Mouse (Mus musculus) neural tube, embryonic 14.5 days (tissue): ENCODE results near the gene Plppr1. TPM values are rescaled to one million over a fixed set of nuclear protein-coding genes. Genes with fewer than 3 reads are reported as not detected.

Source experiments
- ATAC-seq: fragments of 200-750 bp; cut with Nextera tagmentation; 2 replicates; pipeline ENCODE4 v1.8.0; 2017; ENCODE audit warnings: low read depth, mild to moderate bottlenecking, moderate TSS enrichment, moderate library complexity
- H3K27ac ChIP-seq: fragments of 300-500 bp; sonication (generic); 2 replicates; pipeline ENCODE4 v1.5.1; 2014; ENCODE audit warnings: low read depth, mild to moderate bottlenecking, control low read depth, low read length, moderate library complexity, mixed read lengths
- H3K27me3 ChIP-seq: fragments of 300-500 bp; sonication (generic); 2 replicates; pipeline ENCODE4 v1.6.1; 2014; ENCODE audit warnings: low read length; ENCODE audit not compliant: control insufficient read depth, insufficient read depth
- H3K36me3 ChIP-seq: fragments of 300-500 bp; sonication (generic); 2 replicates; pipeline ENCODE4 v1.6.1; 2014; ENCODE audit warnings: low read length, mixed read lengths; ENCODE audit not compliant: control insufficient read depth, insufficient read depth
- H3K4me1 ChIP-seq: fragments of 300-500 bp; sonication (generic); 2 replicates; pipeline ENCODE4 v1.6.1; 2014; ENCODE audit warnings: low read length; ENCODE audit not compliant: control insufficient read depth, insufficient read depth
- H3K4me2 ChIP-seq: fragments of 300-500 bp; sonication (generic); 2 replicates; pipeline ENCODE4 v1.6.1; 2014; ENCODE audit warnings: mild to moderate bottlenecking, low read depth, low read length, control low read depth
- H3K4me3 ChIP-seq: fragments of 300-500 bp; sonication (generic); 2 replicates; pipeline ENCODE4 v1.5.1; 2014; ENCODE audit warnings: low read depth, low read length, control low read depth, mixed read lengths
- H3K9ac ChIP-seq: fragments of 300-500 bp; sonication (generic); replicated peaks from 2 replicates; pipeline ENCODE4 v1.6.1; 2014; ENCODE audit warnings: low read depth, mild to moderate bottlenecking, control low read depth, low read length, mixed read lengths
- H3K9me3 ChIP-seq: fragments of 300-500 bp; sonication (generic); 2 replicates; pipeline ENCODE4 v1.6.1; 2016; ENCODE audit warnings: low read length; ENCODE audit not compliant: control insufficient read depth
- WGBS: fragments of 180-500 bp; shearing (Covaris S2); extraction: QIAGEN DNeasy Blood & Tissue Kit; methylation state at CpG from one replicate; pipeline ENCODE4 v1.1.7; 2014; 5-methylcytosine and 5-hydroxymethylcytosine counted together
- polyA plus RNA-seq: library from polyadenylated mRNA; unstranded; fragments of >200 nt; fragmentation: Nextera tagmentation; extraction: Ambion mirVana; gene quantifications from 2 replicates; pipeline ENCODE4 v1.2.1, GENCODE M21; 2014

Gene Plppr1
- polyA plus RNA-seq, 1 experiment from 2014 or later: 116 TPM

DNA sequence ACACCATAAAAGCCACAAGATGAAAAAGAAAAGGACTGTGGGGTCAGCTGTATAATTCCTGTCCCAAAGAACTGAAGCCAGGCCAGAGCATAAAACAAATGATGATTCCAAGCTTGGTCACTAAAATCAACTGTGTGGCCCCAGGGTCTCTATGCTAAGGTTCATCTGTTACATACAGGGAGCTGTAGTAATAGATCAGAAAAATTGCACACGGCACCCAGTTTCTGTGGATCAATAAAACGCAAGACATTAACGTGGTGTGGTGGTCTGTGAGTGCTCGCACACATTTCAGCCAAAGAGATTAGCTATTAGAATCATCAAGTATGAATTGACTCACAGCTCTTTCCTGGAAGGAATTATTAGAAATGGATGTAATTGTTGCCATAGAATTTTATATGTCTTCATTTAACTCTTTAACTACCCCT is 43.7 kb downstream of the Plppr1 start:
- Histone ChIP-seq H3K27me3 (no peaks in the 10 kb centered on the region), H3K4me1 (peaks cover 5% of the 10 kb centered on the region; the same call in 1 of the 2 replicates), H3K27ac (peak overlapping the region; percentile 31; the same call in 1 of the 2 replicates), H3K9ac (no peak overlapping the region), H3K4me2 (no peak overlapping the region), H3K4me3 (no peak overlapping the region), H3K36me3 (no peaks in the 10 kb centered on the region), H3K9me3 (no peaks in the 10 kb centered on the region)
- no peak for ATAC-seq
- WGBS: 35% methylated on average over 4 of the region's 4 CpGs

- H3K4me1 ChIP-seq: peaks cover 7% of the 10 kb centered on the region
- H3K4me3 ChIP-seq: no peak overlapping the region
- no peaks in the 10 kb centered on the region for H3K9me3 ChIP-seq
- H3K4me2 ChIP-seq: no peak overlapping the region
- 78% methylated on average over 8 of the region's 8 CpGs for WGBS
- no peak overlapping the region for H3K9ac ChIP-seq
- no peak overlapping the region for H3K27ac ChIP-seq
- 0 out of 2 replicates have a peak, but pooled peaks have one; percentile 33 for ATAC-seq
- H3K27me3 ChIP-seq: no peaks in the 10 kb centered on the region
- no peaks in the 10 kb centered on the region for H3K36me3 ChIP-seq
Measured at GRCm38 (mm10) chr4:49104860-49105259, 45.8 kb downstream of the Plppr1 start.

DNA sequence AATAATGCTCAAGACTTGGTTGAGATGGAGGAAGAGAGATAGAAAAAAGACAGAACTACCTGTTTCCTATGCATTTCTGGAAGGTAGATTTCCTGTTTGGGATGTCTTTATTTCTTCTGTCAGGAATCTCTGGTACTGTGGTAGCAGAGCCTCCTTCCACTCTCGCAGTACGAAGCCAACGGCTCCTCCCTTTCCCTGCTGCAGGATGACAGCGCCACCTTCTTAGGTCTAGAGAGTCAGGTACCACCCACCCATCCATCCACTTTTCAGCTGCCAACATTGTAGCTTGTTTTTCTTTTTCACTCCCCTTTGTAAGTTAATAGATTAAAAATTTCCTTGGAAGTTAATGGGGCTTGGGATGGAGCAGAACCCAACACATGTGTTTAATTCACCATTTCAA is 48.8 kb downstream of the Plppr1 start:
- no peaks in the 10 kb centered on the region for H3K27me3 ChIP-seq
- no peaks in the 10 kb centered on the region for H3K9me3 ChIP-seq
- no peak for ATAC-seq
- peaks cover 4% of the 10 kb centered on the region; the same call in 1 of the 2 replicates for H3K4me1 ChIP-seq
- no peaks in the 10 kb centered on the region for H3K36me3 ChIP-seq
- WGBS: 92% methylated on average over 4 of the region's 4 CpGs
- no peak overlapping the region for H3K4me2 ChIP-seq
- H3K27ac ChIP-seq: no peak overlapping the region
- H3K9ac ChIP-seq: no peak overlapping the region
- no peak overlapping the region for H3K4me3 ChIP-seq

GRCm38 (mm10) chr4:49108371-49108770 is 49.3 kb downstream of the Plppr1 start:
- Histone ChIP-seq H3K4me2 (no peak overlapping the region), H3K36me3 (no peaks in the 10 kb centered on the region), H3K27me3 (no peaks in the 10 kb centered on the region), H3K4me1 (peaks cover 4% of the 10 kb centered on the region; the same call in 1 of the 2 replicates), H3K9ac (no peak overlapping the region), H3K9me3 (no peaks in the 10 kb centered on the region), H3K27ac (no peak overlapping the region; the same call in 1 of the 2 replicates), H3K4me3 (no peak overlapping the region)
- 73% methylated on average over 8 of the region's 8 CpGs for whole genome bisulfite sequencing
- no peak for ATAC-seq

DNA sequence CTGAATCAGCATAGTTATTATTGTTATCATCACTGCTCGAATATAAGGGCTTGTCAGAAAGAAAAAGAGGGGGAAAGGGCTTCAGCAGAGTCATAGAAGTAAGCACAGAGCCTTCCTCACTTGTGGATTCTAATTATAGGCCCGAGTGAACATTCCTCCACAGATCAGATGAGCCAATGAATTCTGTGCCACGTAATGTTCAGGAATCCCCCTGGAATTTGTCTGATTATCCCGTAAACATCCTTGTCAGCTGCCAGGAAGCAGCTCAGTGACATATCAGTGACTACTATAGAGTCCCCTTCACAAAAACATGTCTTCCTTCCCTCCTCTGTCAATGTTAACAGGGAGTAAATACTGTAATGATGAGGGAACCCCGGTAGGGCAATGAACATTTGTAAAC is 50.9 kb downstream of the Plppr1 start:
- Histone ChIP-seq H3K4me1 (peaks cover 4% of the 10 kb centered on the region; the same call in 1 of the 2 replicates), H3K9ac (no peak overlapping the region), H3K4me3 (no peak overlapping the region), H3K4me2 (no peak overlapping the region), H3K36me3 (no peaks in the 10 kb centered on the region), H3K9me3 (no peaks in the 10 kb centered on the region), H3K27ac (no peak overlapping the region), H3K27me3 (no peaks in the 10 kb centered on the region)
- WGBS: 39% methylated on average over 5 of the region's 5 CpGs
- no peak for ATAC-seq

- ATAC-seq: no peak
- Histone ChIP-seq H3K27ac (no peak overlapping the region), H3K9ac (no peak overlapping the region), H3K9me3 (no peaks in the 10 kb centered on the region), H3K4me3 (no peak overlapping the region), H3K4me2 (no peak overlapping the region), H3K4me1 (0 out of 2 replicates have a peak, but pooled peaks cover 3% of the 10 kb centered on the region), H3K27me3 (no peaks in the 10 kb centered on the region), H3K36me3 (no peaks in the 10 kb centered on the region)
- 86% methylated on average over 2 of the region's 2 CpGs for WGBS
Measured at GRCm38 (mm10) chr4:49118842-49119241, 59.8 kb downstream of the Plppr1 start.

DNA sequence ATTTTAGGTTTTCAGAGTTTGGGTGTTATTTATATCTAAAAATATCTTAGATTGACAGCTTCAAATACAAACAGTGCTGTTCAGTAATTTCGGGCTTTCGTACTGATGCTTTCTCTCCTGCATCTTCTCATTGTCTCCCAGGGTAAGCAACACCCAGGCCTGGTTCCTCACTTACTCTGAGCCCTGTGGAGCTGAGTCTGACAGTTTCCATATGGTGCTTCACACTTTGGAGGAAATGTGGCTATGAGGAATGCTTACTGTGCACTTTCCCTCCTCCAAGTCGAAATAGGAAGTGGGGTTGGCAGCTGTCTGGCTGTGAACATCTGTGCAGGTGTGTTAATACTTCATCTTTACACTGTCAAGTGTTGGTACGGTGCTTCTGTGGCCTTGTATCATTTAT is 85.7 kb downstream of the Plppr1 start:
- H3K27ac ChIP-seq: no peak overlapping the region
- no peaks in the 10 kb centered on the region for H3K36me3 ChIP-seq
- no peak overlapping the region for H3K9ac ChIP-seq
- H3K4me3 ChIP-seq: no peak overlapping the region
- no peaks in the 10 kb centered on the region for H3K9me3 ChIP-seq
- no peak overlapping the region for H3K4me2 ChIP-seq
- peaks cover 10% of the 10 kb centered on the region; the same call in 1 of the 2 replicates for H3K4me1 ChIP-seq
- no peak for ATAC-seq
- no peaks in the 10 kb centered on the region for H3K27me3 ChIP-seq
- 75% methylated on average over 4 of the region's 4 CpGs for WGBS

GRCm38 (mm10) chr4:49148775-49149174 is 89.7 kb downstream of the Plppr1 start:
- H3K27me3 ChIP-seq: no peaks in the 10 kb centered on the region
- H3K4me3 ChIP-seq: no peak overlapping the region
- peaks cover 10% of the 10 kb centered on the region; the same call in 1 of the 2 replicates for H3K4me1 ChIP-seq
- ATAC-seq: no peak
- no peak overlapping the region for H3K27ac ChIP-seq
- WGBS: 68% methylated on average over 2 of the region's 2 CpGs
- no peak overlapping the region for H3K4me2 ChIP-seq
- H3K9ac ChIP-seq: no peak overlapping the region
- H3K36me3 ChIP-seq: no peaks in the 10 kb centered on the region
- no peaks in the 10 kb centered on the region for H3K9me3 ChIP-seq

DNA sequence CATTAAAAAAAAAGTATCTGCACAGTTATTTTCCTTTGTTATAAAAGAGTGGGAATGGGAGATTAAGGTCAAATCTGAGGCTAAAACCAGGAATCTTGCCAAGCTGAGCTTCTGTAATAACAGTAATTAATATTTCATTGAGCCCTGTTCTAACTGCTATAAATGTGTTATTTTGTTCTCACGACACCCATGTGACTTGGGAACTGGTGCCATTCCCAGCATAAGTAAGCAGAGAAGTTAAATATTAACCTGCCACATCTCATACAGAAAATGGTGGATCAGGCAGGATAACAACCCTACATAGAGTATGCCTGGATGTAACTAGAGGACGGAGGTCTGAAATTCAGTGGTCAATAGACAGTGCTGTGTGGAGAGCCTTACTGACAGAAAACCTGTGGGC is 90.2 kb downstream of the Plppr1 start:
- 62% methylated on average over 2 of the region's 2 CpGs for WGBS
- ATAC-seq: no peak
- no peak overlapping the region for H3K9ac ChIP-seq

More for the DNA sequence above, 90.2 kb downstream of the Plppr1 start:
- no peaks in the 10 kb centered on the region for H3K9me3 ChIP-seq
- H3K27ac ChIP-seq: no peak overlapping the region
- H3K36me3 ChIP-seq: no peaks in the 10 kb centered on the region
- H3K27me3 ChIP-seq: no peaks in the 10 kb centered on the region
- H3K4me2 ChIP-seq: no peak overlapping the region
- peaks cover 10% of the 10 kb centered on the region; the same call in 1 of the 2 replicates for H3K4me1 ChIP-seq
- H3K4me3 ChIP-seq: no peak overlapping the region
